Mouse (Mus musculus) spleen, adult 12 weeks (tissue): ENCODE measurements around the gene Bbs2.
"Not testable (repeated sequence)": the region's sequence is repeated elsewhere in the genome, so short reads cannot be mapped to it uniquely, and the experiment has no call there.

Source experiments
- DNase-seq: peaks from one replicate; pipeline ENCODE4 v3.0.0; 2022; ENCODE audit warnings: low spot score

The Bbs2 gene

GRCm38 (mm10) chr8:94098081-94098974, at the start of gene Bbs2:
TSS of gene Bbs2 (minus strand) at chr8:94098928.
- peak; percentile 91 for DNase-seq

DNA sequence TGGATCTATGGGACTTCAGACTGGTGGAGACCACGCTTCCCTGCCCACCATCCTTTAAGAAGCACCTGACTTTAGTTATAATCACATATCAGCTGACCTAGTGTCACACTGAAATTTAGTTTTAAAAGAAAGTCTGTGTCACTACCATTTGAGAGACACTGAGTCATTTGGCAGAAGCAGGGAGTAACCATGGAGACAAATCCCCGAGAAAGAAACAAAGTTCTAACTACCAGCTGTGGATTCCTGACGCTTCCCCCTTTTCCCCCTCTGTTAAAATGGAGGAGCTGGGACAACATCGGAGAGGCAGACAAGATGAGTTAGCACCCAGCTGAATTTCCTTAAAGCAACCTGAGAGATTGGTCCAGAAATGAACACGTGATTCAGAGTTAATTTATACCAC, 49.5 kb upstream of the Bbs2 start:
- no peak for DNase-seq

- DNase-seq, result no peak
These were observed 41.6 kb upstream of the Bbs2 start for GRCm38 (mm10) chr8:94140266-94140795.

GRCm38 (mm10) chr8:94136933-94137332, 38.2 kb upstream of the Bbs2 start, which contains the start of gene Mt4:
TSS of gene Mt4 (plus strand) at chr8:94137197.
- no peak for DNase-seq

GRCm38 (mm10) chr8:94136192-94136591, 37.5 kb upstream of the Bbs2 start:
- no peak for DNase-seq

DNA sequence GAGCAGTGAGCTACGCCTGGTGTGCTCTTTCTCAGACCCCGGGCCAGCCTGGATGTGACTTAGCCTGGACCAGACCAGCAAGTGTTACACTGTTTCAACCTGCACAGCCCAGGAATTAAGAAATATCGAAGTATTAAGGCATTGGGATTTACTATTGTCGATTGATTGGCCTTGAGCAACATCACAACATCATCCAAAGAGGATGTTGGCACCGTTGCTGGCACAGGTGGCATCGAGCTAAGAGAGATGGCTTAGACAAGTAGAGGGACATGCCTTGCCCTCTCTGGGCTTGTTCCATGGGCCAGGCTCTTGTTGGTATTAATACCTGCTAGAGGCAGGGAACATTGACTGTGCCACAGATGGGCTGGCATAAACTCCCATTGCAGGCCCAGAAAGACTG, 36.8 kb upstream of the Bbs2 start:
- no peak for DNase-seq

DNA sequence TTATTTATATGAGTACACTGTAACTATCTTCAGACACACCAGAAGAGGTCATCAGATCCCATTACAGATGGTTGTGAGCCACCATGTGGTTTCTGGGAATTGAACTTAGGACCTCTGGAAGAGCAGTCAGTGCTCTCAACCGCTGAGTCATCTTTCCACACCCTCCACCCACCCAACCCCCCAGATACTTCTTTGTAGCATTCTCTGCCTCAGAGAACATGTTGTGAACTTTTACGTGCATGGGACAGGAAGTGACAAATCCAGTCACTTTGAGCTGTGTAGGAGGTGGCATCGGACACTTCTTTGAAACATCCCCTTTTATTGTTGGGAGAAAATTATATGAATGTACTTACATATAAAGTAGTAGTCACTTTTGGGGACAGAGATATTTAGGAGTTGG, 35.9 kb upstream of the Bbs2 start:
- DNase-seq, result not testable (repeated sequence)

- DNase-seq, result no peak
These were observed 33.4 kb upstream of the Bbs2 start for GRCm38 (mm10) chr8:94132096-94132495.

DNA sequence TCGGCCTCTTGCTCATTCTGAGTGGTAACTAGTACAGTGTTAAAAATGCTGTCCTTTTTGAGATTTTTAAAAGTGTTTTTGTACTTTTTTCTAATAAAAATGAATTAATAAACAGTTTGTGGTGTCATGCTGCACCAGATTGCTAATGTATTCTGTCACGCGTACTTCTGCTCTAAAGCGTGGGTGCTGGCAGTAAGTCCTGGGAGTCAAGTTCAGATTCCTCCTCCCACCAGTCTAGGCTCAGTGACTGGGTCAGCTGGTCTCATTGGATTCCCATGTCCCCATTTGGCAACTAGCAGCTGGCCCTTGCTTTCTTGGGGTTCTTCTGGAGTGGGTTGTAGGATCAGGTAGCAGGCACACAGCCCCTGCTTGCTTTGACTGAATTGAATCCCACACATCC, 31.4 kb upstream of the Bbs2 start:
- no peak for DNase-seq

GRCm38 (mm10) chr8:94129133-94129789, 30.5 kb upstream of the Bbs2 start:
- no peak for DNase-seq

DNA sequence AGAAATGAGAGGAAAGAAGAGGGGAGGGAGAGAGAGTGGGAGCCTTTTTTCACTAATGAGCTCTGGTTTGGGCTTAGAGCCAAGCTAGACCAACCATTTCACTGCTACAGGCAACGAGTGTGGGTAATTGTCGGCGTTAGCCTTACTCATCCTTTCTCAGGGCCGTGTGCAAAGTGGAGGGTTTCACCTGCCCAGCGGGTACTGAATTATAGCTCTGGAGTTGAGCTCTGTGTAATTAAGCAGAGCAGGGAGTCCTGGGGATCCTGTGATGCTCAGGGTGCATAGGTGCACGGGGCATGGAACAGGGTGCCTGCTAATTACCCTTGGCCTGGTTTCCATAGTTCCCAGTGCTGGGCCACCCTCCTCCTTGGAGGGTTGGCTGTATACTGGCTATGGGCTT, 29.0 kb upstream of the Bbs2 start:
- no peak for DNase-seq

- DNase-seq, result no peak
These were observed 24.2 kb upstream of the Bbs2 start for GRCm38 (mm10) chr8:94122711-94123468.

DNA sequence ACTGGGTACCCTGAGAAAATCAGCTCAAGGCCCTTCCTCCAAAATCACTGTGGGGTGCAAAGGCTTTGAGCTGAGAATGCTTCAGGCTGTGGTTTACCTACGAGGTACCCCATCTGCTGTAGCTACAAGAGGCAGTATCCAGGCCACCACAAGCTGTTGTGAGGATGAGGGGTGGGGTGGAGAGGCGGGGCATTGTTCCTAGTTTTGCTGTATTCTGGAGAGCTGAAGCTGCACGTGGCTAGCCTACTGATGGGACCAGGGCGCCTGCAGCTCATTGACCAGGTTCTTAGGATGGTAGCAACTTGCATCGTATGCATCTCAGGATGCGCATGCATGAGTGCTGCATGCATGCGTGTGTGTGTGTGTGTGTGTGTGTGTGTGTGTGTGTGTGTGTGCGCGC, 22.9 kb upstream of the Bbs2 start:
- no peak for DNase-seq

DNA sequence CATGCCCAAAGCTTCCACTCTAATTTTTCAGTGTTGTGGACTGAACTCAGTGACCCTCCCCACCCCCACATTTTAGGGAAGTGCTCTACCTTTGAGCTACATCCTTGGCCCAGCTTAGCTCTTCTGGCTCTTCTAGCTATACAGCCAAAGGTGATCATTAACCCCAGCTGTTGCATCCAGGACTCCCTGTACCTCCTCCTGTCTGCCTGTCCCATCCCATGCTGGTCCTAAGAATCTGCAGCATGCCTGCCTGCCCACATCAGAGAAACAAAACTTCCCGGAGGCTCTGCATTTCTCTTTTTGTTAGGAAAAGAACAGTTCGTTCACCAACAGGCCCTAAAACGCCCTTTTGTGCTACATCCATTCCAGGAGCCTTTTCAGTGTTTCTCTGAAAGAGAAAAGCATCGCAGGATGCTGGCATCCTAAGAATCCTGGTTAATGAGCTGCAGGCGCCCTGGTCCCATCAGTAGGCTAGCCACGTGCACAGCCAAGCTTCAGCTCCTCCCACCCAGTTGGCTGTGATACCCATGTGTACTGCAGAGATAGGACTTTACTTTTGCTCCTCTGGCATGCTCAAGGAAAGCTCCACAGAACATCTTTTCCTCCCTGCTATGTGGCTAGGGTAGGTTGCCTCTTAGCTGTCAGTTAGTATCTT, 20.2 kb upstream of the Bbs2 start:
- no peak for DNase-seq

DNA sequence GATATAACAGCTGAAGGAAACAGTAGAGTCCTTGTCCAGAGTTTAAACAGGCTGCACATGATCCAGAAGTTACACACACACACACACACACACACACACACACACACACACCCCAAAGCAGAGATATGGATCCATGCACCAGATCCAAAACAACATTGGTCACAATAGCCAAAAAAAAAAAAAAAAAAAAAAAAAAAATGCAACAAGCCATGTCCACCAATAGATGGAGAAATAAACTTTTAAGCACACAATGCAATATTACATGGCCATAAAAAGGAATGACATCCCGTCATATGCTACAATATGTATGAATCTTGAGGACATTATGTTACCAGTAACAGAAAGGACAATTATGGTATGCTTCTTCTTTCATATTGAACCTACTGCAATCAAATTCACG, 15.2 kb upstream of the Bbs2 start:
- no peak for DNase-seq

DNA sequence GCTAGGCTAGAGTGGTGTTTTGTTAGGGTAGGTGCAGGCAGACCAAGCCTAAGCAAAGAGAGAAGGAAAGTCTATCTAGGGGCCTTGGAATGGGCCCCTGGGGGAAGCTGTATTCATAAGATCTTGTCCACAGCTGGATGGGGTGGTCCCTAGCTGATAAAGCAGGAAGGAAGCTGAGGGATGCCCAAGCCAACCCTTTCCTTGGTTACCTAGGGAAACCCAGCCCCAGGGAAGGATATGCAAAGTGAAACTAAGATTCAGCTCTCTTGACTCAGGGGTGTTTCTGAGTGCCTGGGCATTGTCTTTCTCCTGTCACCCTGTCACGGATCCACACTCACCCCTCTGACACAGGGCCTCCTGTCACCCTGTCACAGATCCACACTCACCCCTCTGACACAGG, 14.7 kb upstream of the Bbs2 start:
- no peak for DNase-seq

DNA sequence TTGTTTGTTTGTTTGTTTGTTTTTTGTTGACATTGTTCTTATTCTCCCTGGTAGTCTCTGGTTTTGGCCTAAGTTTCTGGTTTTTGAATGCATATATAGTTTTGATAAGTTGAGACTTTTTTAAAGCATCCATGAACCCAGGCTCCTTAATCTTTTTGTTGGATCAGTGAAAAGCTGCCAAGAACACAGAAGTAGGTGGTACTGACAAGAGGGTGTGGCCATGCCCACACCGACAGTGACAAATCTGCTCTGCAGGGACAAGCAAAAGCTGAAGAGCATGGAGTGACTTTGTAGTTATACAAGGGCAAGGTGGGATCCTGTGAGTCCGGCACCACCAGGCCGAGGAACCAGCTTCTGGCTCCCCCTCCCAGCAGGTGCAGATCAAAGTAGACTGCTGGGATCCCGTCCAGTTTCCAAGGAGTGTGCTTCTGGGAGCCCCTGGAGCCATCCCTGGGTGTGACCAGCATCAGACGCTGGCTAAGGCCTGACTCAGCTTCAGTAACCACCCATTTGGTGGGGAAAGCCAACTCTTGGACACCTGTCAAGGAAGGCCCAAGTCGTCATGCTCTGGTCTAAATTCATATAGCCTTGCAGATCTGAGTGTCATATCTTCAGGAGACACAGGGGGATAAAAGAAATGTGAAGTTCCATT, 11.9 kb upstream of the Bbs2 start:
- peak; percentile 2 for DNase-seq

DNA sequence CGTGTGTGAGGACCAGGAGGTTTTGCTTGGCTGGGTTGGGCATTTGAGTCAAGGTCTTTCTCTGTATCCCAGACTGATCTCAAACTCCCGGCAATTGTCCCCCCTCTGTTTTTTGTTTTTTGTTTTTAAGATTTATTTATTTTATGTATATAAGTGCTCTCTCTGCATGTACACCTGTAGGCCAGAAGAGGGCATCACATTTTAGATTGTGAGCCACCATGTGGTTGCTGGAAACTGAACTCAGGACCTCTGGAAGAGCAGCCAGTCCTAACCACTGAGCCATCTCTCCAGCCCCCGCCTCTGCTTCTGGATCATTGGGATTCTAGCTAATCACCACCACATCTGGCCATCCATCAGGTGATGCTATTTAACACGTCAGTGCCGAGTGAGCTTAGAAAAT, 11.1 kb upstream of the Bbs2 start:
- DNase-seq, result no peak

- peak; percentile 14 for DNase-seq
These were observed 10.7 kb upstream of the Bbs2 start for GRCm38 (mm10) chr8:94109396-94109795.

GRCm38 (mm10) chr8:94107871-94108270, 9.1 kb upstream of the Bbs2 start:
- no peak for DNase-seq

DNA sequence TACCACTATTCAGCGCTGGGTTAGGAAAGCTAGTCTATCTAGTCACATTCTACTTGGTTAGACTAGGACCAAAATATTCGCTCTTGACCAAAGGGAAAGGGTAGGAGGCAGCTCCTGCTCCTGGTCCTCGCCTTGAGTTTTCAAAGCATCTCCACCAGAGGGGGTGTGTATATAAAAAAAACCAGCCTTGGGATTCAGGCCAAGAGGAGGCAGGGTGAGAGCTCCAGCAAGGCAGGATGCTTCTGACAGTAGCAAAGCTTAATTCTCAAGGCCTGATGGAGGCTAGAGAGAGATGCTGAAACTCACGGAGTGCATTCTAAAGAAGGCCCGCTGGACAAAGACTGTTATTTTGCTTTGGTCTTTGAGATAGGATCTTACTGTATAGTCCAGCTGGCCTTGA, 5.4 kb upstream of the Bbs2 start:
- no peak for DNase-seq
